Mouse (Mus musculus) hindbrain, postnatal 0 days (tissue): ENCODE measurements at regions not wholly inside any gene's neighbourhood (a gene's known extent, or its start where the extent isn't known, plus 50 kb on each side); places are given as distances from the start of the nearest gene placed in this dataset.

Experiments
- ATAC-seq: fragments of 200-750 bp; cut with Nextera tagmentation; 2 replicates; pipeline ENCODE4 v1.8.0; 2017; ENCODE audit warnings: mild to moderate bottlenecking, moderate TSS enrichment, moderate library complexity
- DNase-seq: peaks from one replicate; pipeline ENCODE4 v3.0.0-alpha.2; 2015; ENCODE audit warnings: low spot score
- H3K27ac ChIP-seq: fragments of 300-500 bp; sonication (generic); 2 replicates; pipeline ENCODE4 v1.5.1; 2014; ENCODE audit warnings: mild to moderate bottlenecking
- H3K27me3 ChIP-seq: fragments of 300-500 bp; sonication (generic); 2 replicates; pipeline ENCODE4 v1.6.1; 2014; ENCODE audit warnings: low read length, mixed read lengths; ENCODE audit not compliant: insufficient read depth
- H3K36me3 ChIP-seq: fragments of 300-500 bp; sonication (generic); 2 replicates; pipeline ENCODE4 v1.6.1; 2014; ENCODE audit warnings: low read length, mixed read lengths; ENCODE audit not compliant: insufficient read depth
- H3K4me1 ChIP-seq: fragments of 300-500 bp; sonication (generic); 2 replicates; pipeline ENCODE4 v1.6.1; 2014; ENCODE audit warnings: antibody characterized with exemption, low read length, mixed read lengths; ENCODE audit not compliant: insufficient read depth
- H3K4me2 ChIP-seq: fragments of 300-500 bp; sonication (generic); 2 replicates; pipeline ENCODE4 v1.6.1; 2014; ENCODE audit warnings: low read depth, mild to moderate bottlenecking, low read length, moderate library complexity, mixed read lengths
- H3K4me3 ChIP-seq: fragments of 300-500 bp; sonication (generic); 2 replicates; pipeline ENCODE4 v1.5.1; 2014; ENCODE audit warnings: low read length
- H3K9ac ChIP-seq: fragments of 300-500 bp; sonication (generic); replicated peaks from 2 replicates; pipeline ENCODE4 v1.6.1; 2014; ENCODE audit warnings: mild to moderate bottlenecking, low read length, moderate library complexity, mixed read lengths
- H3K9me3 ChIP-seq: fragments of 300-500 bp; sonication (generic); 2 replicates; pipeline ENCODE4 v1.6.1; 2016; ENCODE audit warnings: low read length, mixed read lengths
- CTCF ChIP-seq: IDR thresholded peaks from 2 replicates; pipeline ENCODE4 v1.5.1; 2016; ENCODE audit warnings: antibody characterized with exemption, control low read depth, low read depth
- WGBS: fragments of 180-500 bp; shearing (Covaris S2); extraction: QIAGEN DNeasy Blood & Tissue Kit; methylation state at CpG from one replicate; pipeline ENCODE4 v1.1.7; 2014; 5-methylcytosine and 5-hydroxymethylcytosine counted together

DNA sequence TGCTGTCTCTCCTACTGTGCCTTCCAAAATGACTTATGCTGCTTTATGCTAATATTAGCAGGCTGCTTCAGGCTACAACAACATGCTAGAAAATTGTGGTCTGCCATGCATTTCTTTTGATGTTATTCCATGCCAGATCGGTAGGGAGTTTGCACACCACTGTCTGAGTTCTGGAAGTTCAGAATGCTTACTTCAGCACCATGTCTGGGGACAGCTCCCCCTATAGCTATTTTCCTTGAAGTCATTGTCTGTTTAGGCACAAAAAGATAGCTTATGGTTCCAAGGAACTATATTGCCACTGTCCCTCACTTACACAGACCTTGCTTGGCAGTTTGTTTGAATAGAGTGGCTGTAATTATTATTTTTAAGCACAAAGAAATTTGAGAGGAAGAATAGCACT lies 666.8 kb upstream of the Klhl29 start:
- 14% methylated on average over 1 of the region's 1 CpGs for WGBS
- H3K4me3 ChIP-seq = no peak overlapping the region
- H3K27me3 ChIP-seq = no peaks in the 10 kb centered on the region
- no peak overlapping the region for H3K4me2 ChIP-seq
- peak; percentile 32; the same call in 1 of the 2 replicates for TF ChIP-seq CTCF
- H3K4me1 ChIP-seq = no peaks in the 10 kb centered on the region; the same call in 1 of the 2 replicates
- peak; percentile 36 for DNase-seq
- H3K9me3 ChIP-seq = no peaks in the 10 kb centered on the region
- no peaks in the 10 kb centered on the region for H3K36me3 ChIP-seq
- no peak for ATAC-seq
- no peak overlapping the region for H3K27ac ChIP-seq
- H3K9ac ChIP-seq = no peak overlapping the region

DNA sequence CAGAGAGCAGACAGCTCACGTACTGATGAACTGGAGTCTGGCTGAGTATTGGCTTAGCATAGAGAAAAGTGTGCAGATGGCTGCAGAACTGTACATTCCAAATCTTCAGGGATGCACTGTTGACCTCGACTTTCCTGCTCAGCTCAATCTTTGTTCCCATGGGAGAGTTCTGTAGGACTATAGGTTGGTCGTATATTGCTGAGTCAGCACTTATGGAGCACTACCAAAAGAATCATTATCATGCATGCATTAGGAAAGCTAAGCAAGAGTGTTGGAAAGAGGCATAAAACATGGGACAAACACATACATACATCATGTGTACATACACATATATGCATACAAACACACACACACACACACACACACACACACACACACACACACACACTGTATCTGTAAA lies 648.6 kb upstream of the Klhl29 start:
- WGBS = 80% methylated on average over 3 of the region's 3 CpGs

DNA sequence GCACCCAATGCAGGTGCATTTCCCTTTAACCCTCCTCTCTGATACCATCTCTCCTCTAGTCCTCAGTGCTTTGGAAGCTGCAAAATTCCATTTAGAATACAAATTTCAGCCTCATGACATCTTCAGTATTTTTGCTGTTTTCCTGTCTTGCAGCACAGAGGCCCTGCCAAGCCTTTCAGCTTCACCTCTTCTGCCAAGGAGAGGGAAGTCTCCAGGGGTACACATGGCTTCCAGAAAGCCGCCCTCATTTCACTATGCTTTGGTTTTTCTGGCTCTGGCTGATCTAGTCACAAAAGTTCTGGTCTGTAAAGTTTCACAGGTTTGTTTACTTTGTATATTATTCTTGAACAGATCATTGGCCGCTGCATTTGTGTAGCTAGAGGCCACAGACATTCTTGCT lies 647.0 kb upstream of the Klhl29 start:
- Histone ChIP-seq H3K4me3 (no peak overlapping the region), H3K36me3 (no peaks in the 10 kb centered on the region), H3K27me3 (no peaks in the 10 kb centered on the region), H3K27ac (no peak overlapping the region), H3K9me3 (no peaks in the 10 kb centered on the region), H3K4me2 (no peak overlapping the region), H3K4me1 (no peaks in the 10 kb centered on the region), H3K9ac (no peak overlapping the region)
- no peak for DNase-seq
- 67% methylated on average over 2 of the region's 2 CpGs for WGBS
- ATAC-seq = no peak
- no peak for TF ChIP-seq CTCF

More for the DNA sequence above, 648.6 kb upstream of the Klhl29 start:
- no peak for ATAC-seq
- H3K27me3 ChIP-seq = no peaks in the 10 kb centered on the region
- H3K4me2 ChIP-seq = no peak overlapping the region
- no peak overlapping the region for H3K4me3 ChIP-seq
- no peak for DNase-seq
- H3K9ac ChIP-seq = no peak overlapping the region
- TF ChIP-seq CTCF = no peak
- no peaks in the 10 kb centered on the region for H3K36me3 ChIP-seq
- no peaks in the 10 kb centered on the region for H3K4me1 ChIP-seq
- H3K9me3 ChIP-seq = no peaks in the 10 kb centered on the region
- H3K27ac ChIP-seq = no peak overlapping the region

DNA sequence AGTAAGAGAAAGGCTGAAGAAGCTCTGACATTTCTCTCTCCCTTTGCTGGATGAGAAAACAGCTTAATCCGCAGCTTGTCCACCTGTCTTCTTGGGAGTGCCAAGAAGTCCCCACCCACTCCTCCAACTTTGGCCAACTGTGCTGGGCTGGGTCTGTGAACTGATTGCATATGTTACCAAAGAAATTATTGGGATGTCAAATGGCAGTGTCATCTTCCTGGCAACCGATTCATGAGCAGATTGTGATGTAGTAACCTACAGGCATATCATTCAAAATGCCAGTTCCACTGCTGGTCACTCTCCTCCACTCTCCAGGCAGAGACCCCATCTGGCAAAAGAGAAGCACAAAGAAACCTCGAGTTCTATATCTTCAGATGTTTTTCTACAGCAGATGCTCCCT lies 625.5 kb upstream of the Klhl29 start:
- Histone ChIP-seq H3K4me3 (no peak overlapping the region), H3K27ac (no peak overlapping the region), H3K36me3 (no peaks in the 10 kb centered on the region), H3K27me3 (no peaks in the 10 kb centered on the region), H3K4me1 (no peaks in the 10 kb centered on the region), H3K9ac (no peak overlapping the region), H3K9me3 (no peaks in the 10 kb centered on the region), H3K4me2 (no peak overlapping the region)
- DNase-seq (peak; percentile 79), ATAC-seq (peak; percentile 90)
- no peak for TF ChIP-seq CTCF
- 61% methylated on average over 3 of the region's 3 CpGs for WGBS

DNA sequence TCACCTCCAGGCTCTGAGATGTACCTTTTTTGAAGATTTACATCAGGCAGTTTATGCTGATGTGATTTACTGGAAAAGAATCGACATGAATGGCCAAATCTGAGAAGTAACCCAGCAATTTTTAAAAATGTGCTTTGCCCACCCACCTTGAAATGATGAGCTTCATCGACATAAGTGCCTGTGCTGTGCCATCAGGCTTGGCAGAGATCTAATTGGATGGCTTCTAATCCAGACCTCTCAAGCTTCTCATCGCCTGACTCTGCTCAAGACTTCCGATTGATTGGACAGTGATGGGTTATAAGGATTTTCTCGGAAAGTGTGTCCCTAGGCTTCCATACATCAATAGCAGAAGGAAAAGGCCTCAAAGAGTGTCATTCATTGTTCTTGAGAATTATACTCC lies 621.9 kb upstream of the Klhl29 start:
- no peaks in the 10 kb centered on the region for H3K36me3 ChIP-seq
- TF ChIP-seq CTCF = no peak
- H3K4me2 ChIP-seq = no peak overlapping the region
- DNase-seq (peak; percentile 50), ATAC-seq (no peak)
- no peak overlapping the region for H3K4me3 ChIP-seq
- H3K27ac ChIP-seq = no peak overlapping the region
- no peak overlapping the region for H3K9ac ChIP-seq
- no peaks in the 10 kb centered on the region for H3K4me1 ChIP-seq
- no peaks in the 10 kb centered on the region for H3K27me3 ChIP-seq
- no peaks in the 10 kb centered on the region for H3K9me3 ChIP-seq
- 73% methylated on average over 5 of the region's 5 CpGs for WGBS

DNA sequence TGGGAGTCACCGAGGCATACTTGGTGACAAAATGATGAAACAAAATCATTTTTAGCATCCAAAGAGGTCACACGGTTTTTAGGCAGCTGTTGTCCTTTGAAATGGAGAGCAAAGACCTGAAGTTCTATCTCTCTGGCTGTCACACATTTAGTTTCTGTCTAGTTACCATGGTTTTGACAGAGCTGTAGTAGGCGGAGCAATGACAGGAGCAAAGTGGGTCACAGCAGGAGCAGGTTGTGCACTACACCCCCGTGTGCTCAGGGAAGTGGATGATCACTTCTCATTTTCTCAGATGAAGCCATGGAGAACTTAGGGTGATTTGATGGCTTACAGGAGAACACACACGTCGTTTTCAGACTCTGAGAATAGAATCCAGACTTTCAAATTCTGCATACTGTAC lies 621.2 kb upstream of the Klhl29 start:
- Histone ChIP-seq H3K27me3 (no peaks in the 10 kb centered on the region), H3K4me3 (no peak overlapping the region), H3K9ac (no peak overlapping the region), H3K9me3 (no peaks in the 10 kb centered on the region), H3K27ac (no peak overlapping the region), H3K36me3 (no peaks in the 10 kb centered on the region), H3K4me2 (no peak overlapping the region), H3K4me1 (no peaks in the 10 kb centered on the region)
- DNase-seq (peak; percentile 72), ATAC-seq (peak; percentile 75)
- TF ChIP-seq CTCF = no peak
- WGBS = 42% methylated on average over 6 of the region's 6 CpGs

DNA sequence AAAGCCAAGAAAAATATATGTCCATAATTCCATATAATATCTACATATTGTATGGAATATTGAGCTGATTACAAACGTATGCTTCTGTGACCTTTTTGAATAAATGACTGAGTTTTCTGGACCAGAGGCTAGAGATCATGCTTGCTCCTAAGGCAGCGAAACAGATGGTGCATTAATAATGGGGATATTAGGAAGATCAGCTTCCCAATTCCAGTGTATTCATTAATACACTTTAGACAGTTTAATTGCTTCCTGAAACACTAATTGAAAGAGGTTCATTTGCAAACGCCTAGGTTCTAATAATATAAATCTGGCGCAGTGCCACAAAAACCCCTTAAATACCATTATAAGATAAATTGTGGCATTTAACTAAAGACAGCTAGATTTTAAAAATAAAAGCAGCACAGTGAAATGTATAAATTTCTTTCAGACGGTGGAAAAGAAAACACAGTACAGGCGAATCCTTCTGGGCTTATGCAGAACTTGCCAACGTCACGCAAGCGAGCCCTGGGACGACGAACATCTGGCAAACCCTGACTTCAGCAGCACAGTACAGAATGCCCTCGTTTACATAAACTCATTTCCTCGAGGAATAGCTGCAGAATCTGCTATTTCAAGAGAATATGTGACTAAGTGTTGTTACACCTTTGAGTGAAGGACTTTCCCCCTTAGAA lies 608.6 kb upstream of the Klhl29 start:
- 0 out of 2 replicates have a peak overlapping the region, but pooled peaks have one; percentile 16 for H3K4me2 ChIP-seq
- H3K9me3 ChIP-seq = no peaks in the 10 kb centered on the region
- DNase-seq (peak; percentile 52), ATAC-seq (no peak)
- 51% methylated on average over 13 of the region's 13 CpGs for WGBS
- H3K36me3 ChIP-seq = no peaks in the 10 kb centered on the region
- TF ChIP-seq CTCF = no peak
- H3K4me1 ChIP-seq = no peaks in the 10 kb centered on the region
- no peak overlapping the region for H3K27ac ChIP-seq
- no peaks in the 10 kb centered on the region for H3K27me3 ChIP-seq
- H3K4me3 ChIP-seq = no peak overlapping the region
- H3K9ac ChIP-seq = no peak overlapping the region
